Mouse (Mus musculus) splenic B cell, adult 2 months (primary cell): Measurements from ENCODE around the gene Uba7.

ENCODE experiments used
- DNase-seq: peaks from one replicate; pipeline ENCODE4 v3.0.0-alpha.2; 2011; ENCODE audit warnings: low read depth, low spot score
- H3K27me3 ChIP-seq: 2 replicates; pipeline ENCODE4 v1.6.1; 2012; ENCODE audit warnings: mild to moderate bottlenecking, low read length, moderate library complexity, mixed read lengths; ENCODE audit not compliant: control insufficient read depth, poor library complexity, insufficient read depth, severe bottlenecking
- H3K36me3 ChIP-seq: 2 replicates; pipeline ENCODE4 v1.6.1; 2012; ENCODE audit warnings: mild to moderate bottlenecking, low read length, moderate library complexity, mixed read lengths; ENCODE audit not compliant: control insufficient read depth, poor library complexity, insufficient read depth, severe bottlenecking

Gene Uba7

GRCm38 (mm10) chr9:107971690-107972541 lies 3.4 kb upstream of the Uba7 start:
- Histone ChIP-seq H3K27me3 (no peaks in the 10 kb centered on the region), H3K36me3 (no peaks in the 10 kb centered on the region; the same call in 1 of the 2 replicates)
- DNase-seq = no peak

- DNase-seq = peak; percentile 14
- peaks cover 12% of the 10 kb centered on the region for H3K36me3 ChIP-seq
- no peaks in the 10 kb centered on the region for H3K27me3 ChIP-seq
These were observed 674 bp upstream of the Uba7 start for GRCm38 (mm10) chr9:107974491-107975171.

GRCm38 (mm10) chr9:107978815-107979214 lies 3.5 kb downstream of the Uba7 start:
- H3K36me3 ChIP-seq = peaks cover 12% of the 10 kb centered on the region
- H3K27me3 ChIP-seq = no peaks in the 10 kb centered on the region
- DNase-seq = no peak

DNA sequence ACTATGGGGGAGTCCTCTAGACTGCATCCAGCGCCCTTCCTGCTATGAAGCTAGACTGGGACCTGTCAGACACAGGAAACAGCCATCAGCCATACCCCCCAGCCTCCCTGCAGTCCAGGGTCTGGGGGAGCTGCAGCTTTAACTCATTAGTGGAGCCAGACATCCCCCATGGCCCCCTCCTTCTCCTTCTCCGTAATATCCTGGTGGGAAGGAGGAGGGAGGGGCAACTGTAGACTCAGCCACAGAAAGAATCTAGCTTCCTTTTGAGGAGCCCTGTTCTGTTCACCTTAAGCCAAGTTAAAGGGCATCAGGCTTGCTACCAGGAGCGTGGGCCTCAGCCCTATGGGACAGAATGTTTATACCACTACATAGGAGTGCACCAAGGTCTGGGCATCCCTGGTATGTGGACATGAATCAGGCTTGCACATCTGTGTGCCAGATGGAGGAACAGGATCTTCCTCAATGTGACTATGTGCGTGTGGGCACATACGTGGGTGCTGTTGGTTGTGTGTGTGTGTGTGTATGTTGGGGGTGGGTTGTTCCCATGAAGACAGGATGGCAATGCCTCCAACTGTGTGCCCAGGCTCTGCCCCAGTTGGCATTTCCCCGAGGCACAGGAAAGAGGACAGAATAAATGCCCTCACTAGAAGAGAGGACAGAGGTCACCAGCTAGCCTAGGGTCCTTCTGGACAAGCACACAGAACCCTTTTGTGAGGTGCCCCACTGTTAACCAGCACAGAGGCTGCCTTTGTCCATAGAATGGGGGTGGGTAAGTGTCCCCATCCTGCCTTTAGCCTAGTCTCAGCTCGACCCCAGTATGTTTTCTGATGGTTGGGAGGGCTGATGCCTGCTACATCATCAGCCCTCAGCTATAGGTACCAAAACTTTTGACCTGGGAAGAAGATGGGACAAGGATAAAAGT lies 6.6 kb downstream of the Uba7 start:
- no peaks in the 10 kb centered on the region for H3K27me3 ChIP-seq
- peaks cover 12% of the 10 kb centered on the region for H3K36me3 ChIP-seq
- no peak for DNase-seq

GRCm38 (mm10) chr9:107982681-107983346 lies 7.5 kb downstream of the Uba7 start, which contains the start of gene Gm20661:
Gene Gm20661, plus strand, starts transcription at chr9:107983058.
- no peaks in the 10 kb centered on the region for H3K27me3 ChIP-seq
- peak; percentile 33 for DNase-seq
- H3K36me3 ChIP-seq = peaks cover 6% of the 10 kb centered on the region

GRCm38 (mm10) chr9:107983421-107983890 lies 8.2 kb downstream of the Uba7 start:
- Histone ChIP-seq H3K27me3 (no peaks in the 10 kb centered on the region), H3K36me3 (peaks cover 2% of the 10 kb centered on the region; the same call in 1 of the 2 replicates)
- peak; percentile 48 for DNase-seq

GRCm38 (mm10) chr9:107984052-107984753 lies 8.9 kb downstream of the Uba7 start:
- DNase-seq = peak; percentile 19
- Histone ChIP-seq H3K36me3 (no peaks in the 10 kb centered on the region; the same call in 1 of the 2 replicates), H3K27me3 (no peaks in the 10 kb centered on the region)

DNA sequence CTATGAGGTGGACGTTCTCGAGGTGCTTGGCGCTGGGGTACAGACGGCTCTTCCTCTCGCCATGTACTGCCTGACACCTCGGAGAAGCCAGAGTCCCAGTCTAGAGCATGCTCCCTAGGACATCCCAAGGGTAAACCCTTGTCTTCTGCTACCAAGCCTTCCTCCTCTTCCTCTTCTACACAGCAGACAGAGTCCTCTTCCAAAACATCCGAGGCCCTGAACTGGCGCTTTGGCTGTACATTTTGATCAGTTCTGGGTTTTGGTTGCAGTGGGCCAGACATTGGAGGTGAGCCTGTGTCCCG lies 9.4 kb downstream of the Uba7 start:
- Histone ChIP-seq H3K27me3 (no peaks in the 10 kb centered on the region), H3K36me3 (no peaks in the 10 kb centered on the region; the same call in 1 of the 2 replicates)
- no peak for DNase-seq

DNA sequence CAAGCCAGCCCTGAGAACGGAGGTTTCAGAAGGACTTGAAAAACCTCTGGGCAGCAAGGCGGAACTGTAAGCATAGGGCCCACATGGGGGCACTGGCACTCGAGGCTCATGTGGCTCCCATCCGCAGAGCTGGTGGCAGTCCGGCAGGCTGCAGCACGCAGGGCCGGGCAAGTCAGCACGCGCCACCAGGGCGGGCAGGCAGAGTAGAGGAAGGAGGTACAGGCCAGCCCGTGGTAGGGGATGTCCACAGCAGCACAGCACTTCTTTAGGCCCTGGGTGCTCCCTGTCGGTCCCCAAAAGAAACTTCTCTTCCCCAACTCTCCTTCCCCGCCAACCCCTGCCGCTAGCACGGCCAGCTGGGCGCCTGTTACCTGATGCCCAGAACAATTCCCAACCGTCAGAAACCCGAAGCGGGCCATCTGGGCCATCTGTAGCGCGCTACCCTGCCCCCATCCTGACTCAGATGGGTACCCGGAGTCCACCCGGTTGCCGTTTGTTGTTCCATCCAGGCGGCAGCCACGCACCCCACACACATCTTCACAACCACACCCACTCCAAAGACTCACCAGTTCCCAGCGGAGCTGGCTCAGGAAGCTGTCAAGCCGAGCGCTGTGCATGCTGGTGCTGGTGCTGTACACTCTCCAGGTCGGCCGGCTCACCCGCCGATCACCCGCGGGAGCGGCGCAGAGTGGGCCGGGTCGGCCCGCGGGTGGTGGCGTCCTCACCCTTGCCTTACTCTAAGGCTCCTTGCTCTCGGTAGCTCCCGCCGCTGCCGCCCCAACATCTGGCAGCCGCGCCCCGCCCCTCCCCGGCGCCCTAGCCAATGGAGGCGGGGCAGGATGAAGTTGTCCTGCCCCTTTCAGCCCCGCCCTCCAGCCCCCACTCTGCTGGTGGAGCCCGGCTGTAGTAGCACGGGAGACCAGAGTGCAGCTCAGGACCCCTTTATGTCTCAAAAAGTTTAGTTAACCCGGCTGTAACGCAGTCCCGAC lies 10.1 kb downstream of the Uba7 start, which contains the start of gene Inka1:
Gene Inka1 (minus strand): TSS at position 749 of the 989 bp plus-strand sequence.
- Histone ChIP-seq H3K36me3 (no peaks in the 10 kb centered on the region; the same call in 1 of the 2 replicates), H3K27me3 (no peaks in the 10 kb centered on the region)
- DNase-seq = peak; percentile 91

DNA sequence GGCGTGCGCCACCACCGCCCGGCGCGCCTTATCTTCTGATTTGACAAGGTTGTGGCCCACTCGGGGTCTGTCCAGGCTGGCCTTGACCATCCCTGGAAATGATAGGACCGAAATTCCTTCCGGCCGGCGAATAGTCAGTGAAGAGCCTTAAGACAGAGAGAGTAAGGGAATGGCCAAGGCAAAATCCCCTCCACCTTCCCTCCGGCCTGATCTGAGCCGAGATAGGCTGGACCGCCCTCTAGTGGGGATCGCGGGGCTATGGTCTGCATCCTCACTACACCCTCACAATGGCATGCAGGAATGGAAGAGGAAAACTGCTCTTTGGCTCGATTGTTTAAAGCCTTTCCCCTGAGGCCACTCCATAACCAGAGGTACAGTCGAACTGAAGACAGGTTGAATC lies 11.1 kb downstream of the Uba7 start:
- H3K36me3 ChIP-seq = no peaks in the 10 kb centered on the region; the same call in 1 of the 2 replicates
- peak; percentile 88 for DNase-seq
- H3K27me3 ChIP-seq = no peaks in the 10 kb centered on the region

DNA sequence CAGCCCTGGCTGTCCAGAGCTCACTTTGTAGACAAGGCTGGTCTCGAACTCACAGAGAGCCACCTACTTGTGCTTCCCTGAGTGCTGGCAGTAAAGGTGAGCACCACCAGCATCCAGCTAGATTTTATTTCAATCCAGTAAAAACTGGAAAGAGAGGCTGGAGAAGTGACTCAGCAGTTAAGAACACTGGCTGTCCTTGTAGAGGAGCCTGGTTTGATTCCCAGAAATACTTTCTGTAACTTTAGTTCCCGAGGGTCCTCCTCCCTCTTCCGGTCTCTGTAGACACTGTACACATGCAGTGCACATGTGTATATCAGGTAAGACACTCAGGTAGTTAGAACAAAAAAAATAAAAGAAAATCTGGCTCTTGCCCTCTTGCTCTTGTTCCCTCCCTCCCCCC lies 12.6 kb downstream of the Uba7 start:
- DNase-seq = no peak
- no peaks in the 10 kb centered on the region for H3K36me3 ChIP-seq

DNA sequence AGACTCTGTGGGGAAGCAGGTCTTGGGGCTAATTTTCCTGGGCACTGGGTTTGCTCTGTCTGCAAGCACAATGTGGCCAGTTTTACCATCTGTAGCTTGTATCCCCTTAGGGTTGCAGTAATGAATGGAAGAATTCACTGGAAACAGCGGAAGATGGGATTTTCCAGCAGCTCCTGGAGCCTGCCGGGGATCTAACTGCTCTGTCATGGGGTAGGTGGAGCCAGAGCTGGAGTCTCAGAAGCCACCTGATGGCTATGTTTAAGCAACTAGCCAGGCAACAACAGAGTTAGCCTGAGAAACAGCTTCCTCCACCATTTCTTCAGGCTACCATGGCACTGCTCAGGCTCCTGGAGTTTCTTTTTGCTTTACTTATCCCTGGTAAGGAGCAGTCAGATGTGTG lies 16.9 kb downstream of the Uba7 start, which contains the start of gene Cdhr4:
Gene Cdhr4 (plus strand): TSS at position 301 of the 400 bp plus-strand sequence.
- no peak for DNase-seq
- no peaks in the 10 kb centered on the region for H3K36me3 ChIP-seq
- no peaks in the 10 kb centered on the region for H3K27me3 ChIP-seq

More for the DNA sequence above, 12.6 kb downstream of the Uba7 start:
- H3K27me3 ChIP-seq = no peaks in the 10 kb centered on the region
